Mouse (Mus musculus): ENCODE results near the gene Bcl2l11.

GRCm38 (mm10) chr2:128139781-128140180 lies 13.9 kb downstream of the Bcl2l11 start:
- no peak for TF ChIP-seq CTCF (IDR thresholded peaks at IDR 0.05; ENCODE audit: control insufficient read depth, insufficient read depth, insufficient read length)
- no peak for TF ChIP-seq USF1 (IDR thresholded peaks at IDR 0.05; ENCODE audit: low read depth)
- TF ChIP-seq MAX (IDR thresholded peaks at IDR 0.05), result no peak
- no peak for TF ChIP-seq MYOG (IDR thresholded peaks at IDR 0.05; ENCODE audit: control insufficient read depth, extremely low read depth, insufficient read length)
- TF ChIP-seq CEBPB (IDR thresholded peaks at IDR 0.05; ENCODE audit: low read depth), result no peak
- no peak for TF ChIP-seq MYOD1 (IDR thresholded peaks at IDR 0.05; ENCODE audit: control insufficient read depth, insufficient read length, low read depth)
